Mouse (Mus musculus): ENCODE measurements at regions not wholly inside any gene's neighbourhood (a gene's known extent, or its start where the extent isn't known, plus 50 kb on each side); places are given as distances from the start of the nearest gene placed in this dataset.

GRCm38 (mm10) chr6:51786836-51787235, 225.5 kb downstream of the Skap2 start:
- Histone ChIP-seq H3K4me3 (no peak overlapping the region), H3K4me2 (no peak overlapping the region), H3K27ac (ENCODE audit: poor library complexity, severe bottlenecking) (no peak overlapping the region), H3K27me3 (replicated peaks) (no peaks in the 10 kb centered on the region), H3K9me3 (replicated peaks) (no peaks in the 10 kb centered on the region), H3K4me1 (replicated peaks) (no peaks in the 10 kb centered on the region), H3K36me3 (no peaks in the 10 kb centered on the region), H3K9ac (no peak overlapping the region)
- ATAC-seq (ENCODE audit: insufficient number of reproducible peaks, low FRiP score), result no peak
- 87% methylated on average over 3 of the region's 3 CpGs for WGBS

DNA sequence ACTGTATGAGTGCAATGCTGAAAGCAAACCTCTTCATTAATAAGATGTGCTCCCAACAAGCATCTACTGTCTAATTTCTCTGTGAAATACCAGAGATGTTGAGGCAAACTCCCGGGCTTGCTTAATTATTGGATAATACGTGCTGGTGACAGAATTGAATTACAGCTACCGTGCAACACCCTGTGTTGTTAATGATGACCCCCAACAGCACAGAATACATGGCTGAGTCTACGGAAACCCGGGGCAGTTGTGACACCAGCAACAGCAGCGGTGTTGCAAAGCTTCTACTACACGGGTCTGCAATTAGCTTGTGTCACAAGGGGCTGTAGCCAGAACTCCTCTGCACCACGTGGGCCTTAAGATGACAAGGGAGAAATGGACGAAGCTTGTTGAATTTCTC, 224.2 kb downstream of the Skap2 start:
- 84% methylated on average over 9 of the region's 9 CpGs for WGBS
- ATAC-seq (ENCODE audit: insufficient number of reproducible peaks, low FRiP score), result no peak
- H3K36me3 ChIP-seq, result no peaks in the 10 kb centered on the region

DNA sequence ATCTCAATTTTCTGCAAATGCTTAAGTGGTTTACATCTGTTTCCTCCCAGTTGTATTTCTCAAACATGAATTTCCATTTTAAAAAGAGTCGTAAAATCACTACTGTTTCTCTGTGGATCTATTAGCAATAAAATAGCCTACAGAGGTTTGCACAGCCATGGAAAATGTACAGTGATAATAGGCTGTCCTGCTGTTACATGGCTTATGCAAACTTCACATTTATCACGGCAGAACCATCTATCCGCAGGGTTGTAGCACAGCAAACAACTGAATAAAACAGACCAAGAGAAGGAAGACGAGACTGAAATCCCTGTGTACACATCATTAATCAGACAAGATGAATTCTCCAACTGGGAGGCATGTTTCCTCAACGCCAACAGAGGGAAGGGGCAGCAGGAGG, 222.1 kb downstream of the Skap2 start:
- Histone ChIP-seq H3K36me3 (no peaks in the 10 kb centered on the region), H3K27me3 (replicated peaks) (0 out of 2 replicates have a peak, but pooled peaks cover 6% of the 10 kb centered on the region), H3K9ac (no peak overlapping the region), H3K4me3 (no peak overlapping the region), H3K9me3 (replicated peaks) (no peaks in the 10 kb centered on the region), H3K4me1 (replicated peaks) (no peaks in the 10 kb centered on the region), H3K4me2 (no peak overlapping the region), H3K27ac (ENCODE audit: poor library complexity, severe bottlenecking) (no peak overlapping the region)
- 79% methylated on average over 5 of the region's 5 CpGs for WGBS
- no peak for ATAC-seq (ENCODE audit: insufficient number of reproducible peaks, low FRiP score)

More for the DNA sequence above, 224.2 kb downstream of the Skap2 start:
- no peak overlapping the region for H3K4me2 ChIP-seq
- H3K9ac ChIP-seq, result no peak overlapping the region
- no peak overlapping the region for H3K4me3 ChIP-seq
- H3K9me3 ChIP-seq (replicated peaks), result no peaks in the 10 kb centered on the region
- H3K4me1 ChIP-seq (replicated peaks), result no peaks in the 10 kb centered on the region
- no peak overlapping the region for H3K27ac ChIP-seq (ENCODE audit: poor library complexity, severe bottlenecking)
- 0 out of 2 replicates have a peak, but pooled peaks cover 3% of the 10 kb centered on the region for H3K27me3 ChIP-seq (replicated peaks)

GRCm38 (mm10) chr6:51790693-51791092, 221.7 kb downstream of the Skap2 start:
- H3K27ac ChIP-seq (ENCODE audit: poor library complexity, severe bottlenecking), result no peak overlapping the region
- no peak overlapping the region for H3K4me3 ChIP-seq
- no peaks in the 10 kb centered on the region for H3K9me3 ChIP-seq (replicated peaks)
- ATAC-seq (ENCODE audit: insufficient number of reproducible peaks, low FRiP score), result no peak
- no peaks in the 10 kb centered on the region for H3K36me3 ChIP-seq
- H3K4me2 ChIP-seq, result no peak overlapping the region
- H3K27me3 ChIP-seq (replicated peaks), result 0 out of 2 replicates have a peak, but pooled peaks cover 6% of the 10 kb centered on the region
- no peak overlapping the region for H3K9ac ChIP-seq
- H3K4me1 ChIP-seq (replicated peaks), result no peaks in the 10 kb centered on the region
- WGBS, result 82% methylated on average over 7 of the region's 7 CpGs

GRCm38 (mm10) chr6:51795300-51795699, 217.0 kb downstream of the Skap2 start:
- 0 out of 2 replicates have a peak, but pooled peaks cover 6% of the 10 kb centered on the region for H3K27me3 ChIP-seq (replicated peaks)
- no peak overlapping the region for H3K4me3 ChIP-seq
- no peak overlapping the region for H3K27ac ChIP-seq (ENCODE audit: poor library complexity, severe bottlenecking)
- WGBS, result 42% methylated on average over 4 of the region's 4 CpGs
- no peak overlapping the region for H3K4me2 ChIP-seq
- no peaks in the 10 kb centered on the region for H3K9me3 ChIP-seq (replicated peaks)
- H3K36me3 ChIP-seq, result no peaks in the 10 kb centered on the region
- no peaks in the 10 kb centered on the region for H3K4me1 ChIP-seq (replicated peaks)
- no peak for ATAC-seq (ENCODE audit: insufficient number of reproducible peaks, low FRiP score)
- no peak overlapping the region for H3K9ac ChIP-seq

- WGBS, result 84% methylated on average over 12 of the region's 12 CpGs
- Histone ChIP-seq H3K36me3 (no peaks in the 10 kb centered on the region), H3K9ac (no peak overlapping the region), H3K4me3 (no peak overlapping the region), H3K9me3 (replicated peaks) (no peaks in the 10 kb centered on the region), H3K4me1 (replicated peaks) (no peaks in the 10 kb centered on the region), H3K4me2 (no peak overlapping the region), H3K27ac (ENCODE audit: poor library complexity, severe bottlenecking) (no peak overlapping the region), H3K27me3 (replicated peaks) (no peaks in the 10 kb centered on the region)
- ATAC-seq (ENCODE audit: insufficient number of reproducible peaks, low FRiP score), result no peak
These were observed 213.6 kb downstream of the Skap2 start for GRCm38 (mm10) chr6:51798577-51799240.

- no peaks in the 10 kb centered on the region for H3K27me3 ChIP-seq (replicated peaks)
- no peaks in the 10 kb centered on the region for H3K36me3 ChIP-seq
- ATAC-seq (ENCODE audit: insufficient number of reproducible peaks, low FRiP score), result no peak
- no peak overlapping the region for H3K4me3 ChIP-seq
- H3K9ac ChIP-seq, result no peak overlapping the region
- no peak overlapping the region for H3K27ac ChIP-seq (ENCODE audit: poor library complexity, severe bottlenecking)
- no peaks in the 10 kb centered on the region for H3K9me3 ChIP-seq (replicated peaks)
- 80% methylated on average over 7 of the region's 7 CpGs for WGBS
- no peak overlapping the region for H3K4me2 ChIP-seq
- no peaks in the 10 kb centered on the region for H3K4me1 ChIP-seq (replicated peaks)
These were observed 206.7 kb downstream of the Skap2 start for GRCm38 (mm10) chr6:51805656-51806055.
